Mouse (Mus musculus): ENCODE measurements around the gene B4galnt1.

DNA sequence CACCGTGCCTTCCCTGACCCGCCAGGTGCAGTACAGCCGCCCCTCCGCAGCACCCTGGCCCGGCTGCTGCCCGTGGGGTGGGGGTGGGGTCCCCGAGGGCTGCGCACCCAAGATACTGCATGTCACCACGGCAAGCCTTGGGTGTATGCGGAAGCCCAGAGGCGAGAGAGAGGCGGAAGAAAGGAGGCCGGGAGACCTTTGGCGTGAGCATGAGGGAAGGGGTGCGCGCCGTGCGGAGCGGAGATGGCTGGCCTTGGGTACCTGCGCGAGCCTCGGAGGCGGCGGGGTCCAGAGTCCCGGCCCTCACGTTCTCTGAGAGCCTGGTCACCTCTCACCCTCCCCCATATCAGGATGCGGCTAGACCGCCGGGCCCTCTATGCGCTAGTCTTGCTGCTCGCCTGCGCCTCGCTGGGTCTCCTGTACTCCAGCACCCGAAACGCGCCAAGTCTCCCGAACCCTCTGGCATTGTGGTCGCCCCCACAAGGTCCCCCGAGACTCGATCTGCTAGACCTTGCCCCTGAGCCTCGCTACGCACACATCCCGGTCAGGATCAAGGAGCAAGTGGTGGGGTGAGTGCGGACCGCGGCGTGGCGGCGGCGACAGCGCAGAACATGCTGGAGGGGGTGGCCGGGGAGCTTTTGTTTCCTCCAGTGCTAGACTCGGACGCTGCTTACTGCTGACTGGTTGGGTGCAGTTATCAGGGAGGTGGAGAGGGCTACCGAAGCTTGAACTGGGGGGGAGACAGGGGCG, 804 bp downstream of the B4galnt1 start:
- TF ChIP-seq CTCF (IDR thresholded peaks at IDR 0.05; ENCODE audit: extremely low read depth, insufficient read depth, insufficient read length, insufficient replicate concordance) = no peak
- TF ChIP-seq POLR2A (IDR thresholded peaks at IDR 0.05; ENCODE audit: low read depth, low read length) = peak; percentile 75

Measured in spleen, adult 2 months (tissue).